Mouse (Mus musculus) cerebellum, adult 9-10 months (tissue): ENCODE measurements around the gene Cgrrf1.
A peak's percentile ranks its signal among the peaks of the same experiment; 100 is the strongest.
"Not testable (repeated sequence)": the region's sequence is repeated elsewhere in the genome, so short reads cannot be mapped to it uniquely, and the experiment has no call there.

Experiments used
- DNase-seq: peaks from one replicate; pipeline ENCODE4 v3.0.0; 2022

Gene Cgrrf1

DNA sequence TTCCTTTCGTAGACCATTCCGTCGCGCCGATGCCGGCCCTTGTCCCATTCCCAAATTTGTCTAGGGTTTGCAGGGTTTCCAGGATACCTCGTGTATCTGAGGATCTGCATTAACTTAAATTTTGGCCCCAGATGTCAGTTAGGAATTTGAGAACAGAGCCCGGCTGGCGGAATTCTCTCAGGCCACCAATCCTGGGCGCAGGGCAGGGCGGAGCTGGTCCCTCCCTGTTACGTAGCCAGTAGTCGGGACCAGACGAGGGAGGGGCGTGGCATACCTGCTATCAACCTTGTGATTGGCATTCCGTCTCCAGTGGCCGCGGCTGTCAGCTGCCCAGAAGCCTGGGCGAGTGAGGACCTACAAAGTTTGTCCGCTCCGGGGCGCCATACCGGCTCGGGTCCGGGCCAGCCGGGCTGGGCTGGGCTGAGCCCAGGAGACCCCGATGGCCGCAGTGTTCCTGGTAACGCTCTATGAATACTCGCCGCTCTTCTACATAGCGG, at the start of gene Cgrrf1:
Cgrrf1 (plus strand) TSS at position 289 of the 497 bp plus-strand sequence.
- peak; percentile 98 for DNase-seq

DNA sequence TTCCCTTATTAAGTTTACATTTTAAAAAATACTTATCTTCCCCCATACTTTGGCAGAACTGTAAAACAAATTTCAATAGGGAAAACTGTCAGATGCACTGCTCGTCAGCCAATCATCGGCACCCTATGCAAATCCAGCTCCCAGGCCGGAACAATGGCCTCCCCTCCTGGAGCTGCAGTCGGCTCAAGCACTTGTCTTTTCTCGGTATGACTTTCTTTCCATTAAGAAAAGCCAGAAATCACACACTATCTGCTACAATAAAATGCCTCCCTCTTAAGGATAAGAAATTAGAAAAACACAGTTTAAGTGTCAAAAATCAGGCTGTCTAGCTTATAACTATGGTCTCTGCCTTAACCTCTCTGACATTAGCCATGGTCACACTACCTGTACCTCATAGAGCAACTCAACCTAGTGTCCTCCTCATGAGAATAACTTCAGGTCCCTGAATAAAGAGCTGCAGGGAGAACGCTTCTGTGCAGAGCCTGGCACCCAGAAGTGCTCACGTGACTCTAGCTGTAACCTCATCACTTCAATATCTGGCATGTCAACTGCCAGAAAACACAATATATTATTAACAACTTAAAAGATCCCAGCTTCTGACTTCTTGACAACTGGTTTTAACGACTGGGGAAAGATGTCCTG, 49.6 kb upstream of the Cgrrf1 start:
- no peak for DNase-seq

DNA sequence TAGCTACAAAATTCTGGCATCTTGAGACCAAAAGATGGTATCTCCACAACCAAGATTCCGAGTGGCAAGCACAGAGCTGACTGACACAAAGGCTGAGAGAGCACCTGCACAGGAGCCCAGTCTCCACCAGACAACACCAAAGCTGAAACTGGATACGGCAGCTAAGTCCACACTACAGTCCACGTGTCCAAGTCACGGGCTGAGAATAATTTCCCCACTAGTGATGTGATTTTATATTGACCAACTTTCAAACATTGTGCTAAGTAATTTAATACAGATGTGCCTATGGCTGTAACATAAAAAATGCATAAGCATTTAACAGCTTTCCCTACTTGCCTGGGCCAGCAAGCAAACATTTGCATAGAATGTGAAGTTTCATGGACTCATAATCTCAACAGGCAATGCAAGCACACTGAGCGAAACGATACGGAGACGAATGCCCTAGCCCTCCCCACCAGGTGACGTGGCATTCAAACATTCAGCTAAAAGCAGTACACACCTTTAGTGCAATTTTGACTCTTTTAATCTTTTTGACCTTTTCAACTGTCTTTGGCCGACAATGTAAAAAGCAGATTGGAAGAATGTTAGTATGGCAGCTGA, 48.5 kb upstream of the Cgrrf1 start:
- DNase-seq = no peak

DNA sequence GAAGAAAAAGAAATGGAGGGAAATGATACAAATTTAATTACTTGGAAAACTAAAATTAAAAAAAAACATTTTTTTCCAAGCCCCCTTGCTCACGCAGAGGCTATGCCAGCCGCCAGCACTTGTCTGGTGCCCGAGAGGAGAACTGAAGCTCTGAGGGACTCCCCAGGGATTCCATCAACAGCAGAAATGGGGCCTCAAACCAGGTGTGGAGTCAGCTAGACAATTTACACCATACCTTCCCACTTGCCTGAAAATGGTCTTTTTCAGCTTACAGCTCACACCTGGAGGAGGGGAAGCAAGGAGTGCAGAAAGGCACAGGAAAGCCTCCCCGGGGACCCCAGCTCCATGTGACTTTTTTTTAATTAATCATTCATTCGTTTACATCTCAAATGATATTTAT, 46.7 kb upstream of the Cgrrf1 start:
- DNase-seq = no peak

DNA sequence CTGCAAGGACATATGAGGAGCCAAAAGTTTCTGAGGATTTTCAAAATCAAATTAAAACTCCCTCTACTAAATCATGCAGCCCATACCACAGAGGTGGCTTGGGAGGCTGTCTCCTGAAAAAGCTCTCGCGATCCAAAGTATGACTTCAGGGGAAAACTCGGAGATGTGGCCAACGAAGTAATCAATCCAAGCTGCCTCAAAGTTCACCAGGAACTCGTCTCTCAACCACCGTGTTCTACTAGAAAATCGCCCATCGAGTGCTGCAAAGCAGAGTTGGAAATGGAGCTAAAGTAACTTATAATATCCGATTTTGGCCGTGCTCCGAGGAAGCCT, 44.5 kb upstream of the Cgrrf1 start:
- DNase-seq = no peak

DNA sequence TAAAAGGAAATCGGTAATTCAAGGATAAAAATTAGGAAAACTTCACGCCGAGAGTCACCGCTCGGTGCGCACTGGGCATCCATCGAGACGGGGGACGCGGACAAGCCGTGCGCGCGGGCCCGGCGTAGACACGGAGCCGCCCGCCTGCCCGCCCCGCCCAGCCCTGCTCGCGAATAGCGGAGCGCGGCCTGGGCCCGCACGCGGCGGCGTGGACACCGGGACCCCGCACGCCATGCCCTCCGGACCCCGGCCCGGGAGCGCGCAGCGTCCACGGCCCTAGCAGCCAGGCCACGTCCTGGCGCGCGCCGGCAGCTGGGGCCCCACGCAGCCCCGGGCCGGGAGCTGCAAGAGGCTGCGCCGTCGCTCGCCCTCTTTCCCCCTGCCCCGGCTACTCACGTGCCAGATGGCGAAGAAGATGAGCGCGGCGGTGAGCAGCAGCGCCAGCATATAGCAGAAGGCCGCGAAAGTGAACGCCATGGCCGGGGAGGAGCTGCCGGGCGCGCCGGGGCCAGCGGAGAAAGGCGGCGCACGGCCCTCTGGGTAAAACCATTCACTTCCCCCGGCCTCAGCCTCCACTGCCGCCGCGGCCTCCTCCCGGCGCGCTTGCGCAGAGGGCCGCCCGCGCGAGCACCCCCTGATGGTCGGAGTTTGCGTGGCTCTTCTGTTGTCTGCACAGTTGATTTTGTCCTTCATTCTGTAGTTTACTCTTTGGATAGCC, 44.0 kb upstream of the Cgrrf1 start, which contains the start of gene Cnih1:
Cnih1 (minus strand) TSS at position 625 of the 718 bp plus-strand sequence.
- DNase-seq = peak; percentile 91

DNA sequence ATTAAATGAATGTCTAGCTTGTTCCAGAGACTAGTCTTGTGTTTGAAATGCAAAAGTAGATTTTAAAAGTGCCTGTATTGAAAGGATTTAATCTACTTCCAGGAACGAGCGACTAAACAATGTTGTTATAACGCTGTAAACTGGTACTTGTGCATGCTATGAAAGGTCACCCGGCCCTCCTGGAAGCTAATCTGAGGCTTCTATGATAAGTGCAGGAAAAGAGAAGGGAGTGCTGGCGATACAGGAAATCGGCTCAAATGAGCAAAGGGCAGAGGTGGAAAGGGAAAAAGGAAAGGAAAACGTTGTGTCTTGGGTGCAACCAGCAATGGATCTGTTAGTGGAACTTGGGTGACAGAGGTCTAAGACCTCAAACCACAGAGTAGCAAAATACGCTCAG, 43.4 kb upstream of the Cgrrf1 start:
- DNase-seq = no peak

DNA sequence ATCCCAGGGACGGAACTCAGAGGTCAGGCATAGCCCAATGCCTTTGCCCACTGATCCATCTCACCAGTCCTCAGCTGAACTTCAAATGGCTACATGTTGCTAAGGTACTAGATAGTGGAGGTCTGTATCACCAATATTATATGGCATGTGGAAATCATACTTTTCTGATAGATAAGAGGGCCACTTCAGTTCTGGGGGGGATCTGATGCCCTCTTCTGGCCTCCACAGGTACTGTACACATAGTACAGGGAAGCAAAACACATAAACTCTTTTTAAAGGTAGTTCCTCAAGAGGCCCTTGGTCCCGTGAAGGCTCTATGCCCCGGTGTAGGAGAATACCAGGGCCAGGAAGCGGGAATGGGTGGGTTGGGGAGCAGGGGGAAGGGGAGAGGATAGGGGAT, 41.6 kb upstream of the Cgrrf1 start:
- DNase-seq = no peak

DNA sequence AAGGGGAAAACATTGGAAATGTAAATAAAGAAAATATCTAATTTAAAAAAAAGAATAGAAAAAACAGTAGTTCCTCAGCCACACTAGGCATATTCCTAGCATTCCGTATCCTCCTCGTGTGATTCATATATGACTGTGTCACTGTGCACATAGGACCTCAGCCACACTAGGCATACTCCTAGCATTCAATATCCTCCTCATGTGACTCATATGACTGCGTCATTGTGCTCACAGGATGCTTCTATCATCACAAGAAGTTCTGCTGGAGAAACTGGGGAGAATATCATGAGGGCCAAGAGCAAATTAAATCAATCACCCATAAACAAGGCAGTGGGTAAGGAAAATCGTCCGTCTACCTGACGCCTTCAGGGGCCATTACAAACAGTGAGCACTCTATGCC, 41.2 kb upstream of the Cgrrf1 start:
- DNase-seq = no peak

DNA sequence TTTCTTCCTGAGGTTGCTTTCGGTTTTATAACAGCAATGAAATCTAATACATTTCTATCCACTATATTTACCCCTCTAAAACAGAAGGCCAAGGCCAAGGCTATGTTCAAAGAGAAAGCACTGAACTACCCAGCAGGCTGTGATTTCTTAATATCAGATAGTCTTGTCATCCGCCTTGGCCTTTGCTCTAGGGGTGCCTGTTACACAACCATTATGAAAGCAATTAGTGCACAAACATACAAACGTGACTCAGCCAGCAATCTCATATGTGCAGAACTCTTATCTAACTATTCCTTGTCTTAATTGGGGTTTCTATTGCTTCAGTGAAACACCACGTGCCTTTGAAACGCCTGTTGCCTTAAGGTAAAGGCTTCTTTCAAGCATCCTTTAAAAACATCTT, 37.8 kb upstream of the Cgrrf1 start:
- DNase-seq = no peak

DNA sequence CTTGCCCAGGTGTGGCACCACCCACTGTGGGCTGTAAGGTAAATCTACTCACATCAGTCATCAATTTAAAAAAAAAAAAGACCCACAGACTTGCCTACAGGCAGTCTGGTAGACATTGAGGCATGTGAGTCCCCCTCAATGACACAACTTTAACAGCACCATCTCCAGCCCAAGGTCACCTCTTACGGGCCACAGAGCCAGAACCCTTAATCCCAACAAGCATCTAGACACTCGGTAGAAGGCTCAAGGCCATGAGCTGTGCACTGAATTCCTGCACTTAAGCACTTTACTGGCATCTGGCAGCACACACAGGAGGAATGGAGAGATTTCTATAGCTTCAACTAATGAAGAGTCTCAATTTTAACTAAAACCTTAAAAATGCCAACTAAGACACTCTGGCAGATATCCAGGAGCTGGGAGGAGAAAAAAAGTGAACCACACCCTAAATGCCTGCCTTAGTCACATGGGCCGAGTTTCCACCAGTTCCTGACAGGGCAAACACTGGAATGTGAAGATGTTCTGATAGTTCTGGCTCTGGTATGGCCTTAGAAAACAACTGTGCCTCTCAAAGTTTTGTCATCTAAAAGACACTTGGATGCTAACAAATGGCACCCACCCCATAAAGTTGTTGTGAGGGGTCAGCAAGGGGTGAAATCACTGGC, 31.1 kb upstream of the Cgrrf1 start:
- DNase-seq = no peak

DNA sequence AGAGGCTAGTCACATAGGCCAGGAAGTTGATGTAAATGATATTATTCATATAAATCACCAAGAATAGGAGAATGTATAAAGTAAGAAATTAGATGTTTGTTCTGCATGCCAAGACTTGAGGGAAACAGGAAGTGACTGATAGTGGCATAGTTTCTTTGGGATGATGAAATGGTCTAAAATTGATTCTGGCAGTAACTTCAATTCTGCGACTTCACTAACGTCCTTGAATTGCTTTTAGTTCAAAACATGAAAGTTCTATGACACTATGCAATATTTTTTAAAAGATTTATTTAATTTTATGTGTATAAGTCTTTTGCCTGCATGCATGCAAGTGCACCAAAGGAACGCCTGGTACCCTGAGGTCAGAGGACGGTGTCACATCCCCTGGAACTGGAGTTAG, 28.7 kb upstream of the Cgrrf1 start:
- no peak for DNase-seq

DNA sequence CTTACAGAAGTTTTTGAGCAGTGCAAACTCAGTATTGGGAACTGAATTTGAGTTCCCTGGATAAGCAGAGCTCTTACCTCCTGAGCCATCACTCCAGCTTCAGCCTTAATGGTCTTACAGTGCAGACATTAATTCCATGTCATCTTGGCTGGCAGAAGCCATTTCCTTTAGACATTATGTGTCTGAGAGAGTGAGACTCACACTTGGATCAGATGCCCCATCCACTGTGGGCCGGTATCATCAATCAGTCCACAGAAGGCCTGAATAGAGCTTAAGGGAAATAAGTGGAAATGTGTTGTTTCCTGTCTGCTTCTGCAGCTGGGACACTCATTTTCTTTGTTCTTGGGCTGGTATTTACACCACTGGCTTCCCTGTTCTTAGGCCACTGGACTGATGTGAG, 28.1 kb upstream of the Cgrrf1 start:
- no peak for DNase-seq

DNA sequence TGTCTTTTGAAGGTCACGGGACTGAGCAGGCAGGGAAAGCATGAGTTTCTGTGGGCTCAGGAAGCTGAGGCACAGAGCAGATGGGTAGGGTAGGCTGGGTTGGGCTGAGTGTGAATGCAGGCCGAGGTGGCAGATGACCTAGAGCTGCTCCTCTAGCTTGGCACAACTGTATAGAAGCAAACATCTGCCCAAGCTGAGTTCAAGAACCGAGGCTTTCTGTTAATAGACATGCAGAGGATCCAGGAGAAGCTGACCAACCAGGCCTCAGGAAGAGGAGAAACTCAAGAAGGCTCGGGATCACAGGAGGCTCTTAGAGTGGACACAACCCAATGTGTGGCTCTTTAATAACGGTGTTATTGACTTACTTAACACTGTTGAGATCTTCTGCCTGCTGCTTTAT, 25.7 kb upstream of the Cgrrf1 start:
- no peak for DNase-seq

DNA sequence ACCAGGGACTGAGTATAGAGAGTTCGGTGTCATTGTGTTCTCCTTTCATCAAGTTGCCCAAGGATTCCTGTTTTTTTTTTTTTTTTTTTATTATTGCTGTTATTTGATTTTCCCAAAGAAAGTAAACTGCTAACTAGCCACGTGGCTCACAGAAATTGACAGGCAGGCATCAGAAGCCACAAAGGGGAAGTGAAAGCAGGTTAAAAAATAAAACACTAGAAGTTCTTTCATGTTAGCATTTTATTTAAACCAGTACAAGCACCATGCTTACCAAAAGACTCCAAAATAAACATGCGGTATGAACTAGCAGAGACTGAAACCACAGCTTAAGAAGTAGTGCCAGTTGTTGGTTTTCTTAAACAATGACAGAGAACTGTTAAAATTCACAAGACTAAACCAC, 24.0 kb upstream of the Cgrrf1 start:
- DNase-seq = no peak

DNA sequence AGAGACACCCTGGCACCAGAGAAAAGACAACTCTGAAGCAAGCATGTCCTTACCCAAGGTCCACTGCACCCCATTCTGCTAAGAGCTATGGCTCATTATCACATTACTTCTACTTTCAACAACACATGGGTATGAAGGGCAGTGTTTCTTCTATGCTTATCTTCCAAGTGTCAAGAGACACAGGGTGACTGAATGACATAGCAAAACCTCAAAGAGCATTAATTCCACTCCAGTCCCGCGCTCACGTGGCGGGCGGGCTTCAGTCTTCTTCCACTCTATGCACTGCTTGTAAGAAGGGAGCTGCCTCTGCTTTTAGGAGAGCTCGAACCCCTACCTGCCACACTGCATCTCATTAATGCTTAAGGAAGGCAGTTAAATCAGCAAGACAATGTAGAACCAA, 16.3 kb upstream of the Cgrrf1 start:
- DNase-seq = no peak

DNA sequence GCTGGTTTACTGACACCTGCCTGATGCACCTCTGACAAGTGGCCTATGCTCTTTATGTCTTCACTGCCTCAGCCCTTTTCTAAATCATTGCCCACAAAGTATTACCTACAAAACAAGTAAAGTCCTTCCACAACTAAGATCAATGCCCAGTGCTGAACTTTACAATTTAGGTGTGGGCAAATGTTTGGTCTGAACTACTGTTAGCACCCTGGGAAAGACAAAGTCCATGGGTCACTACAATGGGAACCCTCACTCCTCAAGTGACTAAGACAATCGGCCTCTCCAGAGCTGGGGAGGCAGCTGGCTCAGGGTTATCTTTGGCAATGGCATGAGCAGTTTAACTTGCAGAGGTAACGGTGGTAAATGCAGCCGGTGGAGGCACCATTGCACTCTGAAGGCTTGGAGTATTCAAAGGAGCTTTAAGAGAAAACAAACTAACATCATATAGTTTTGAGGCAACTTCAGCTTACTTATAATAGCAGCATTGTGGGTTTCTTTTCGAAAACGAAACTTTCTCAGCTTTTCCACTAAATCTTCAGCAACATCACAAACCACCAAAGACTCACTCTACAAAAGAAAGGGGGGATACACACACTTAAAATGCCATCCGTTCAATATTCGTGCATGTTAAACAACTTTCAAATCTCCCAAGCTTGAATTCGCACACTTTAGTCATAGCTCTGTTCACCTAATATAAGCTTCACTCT, 14.9 kb upstream of the Cgrrf1 start:
- no peak for DNase-seq

DNA sequence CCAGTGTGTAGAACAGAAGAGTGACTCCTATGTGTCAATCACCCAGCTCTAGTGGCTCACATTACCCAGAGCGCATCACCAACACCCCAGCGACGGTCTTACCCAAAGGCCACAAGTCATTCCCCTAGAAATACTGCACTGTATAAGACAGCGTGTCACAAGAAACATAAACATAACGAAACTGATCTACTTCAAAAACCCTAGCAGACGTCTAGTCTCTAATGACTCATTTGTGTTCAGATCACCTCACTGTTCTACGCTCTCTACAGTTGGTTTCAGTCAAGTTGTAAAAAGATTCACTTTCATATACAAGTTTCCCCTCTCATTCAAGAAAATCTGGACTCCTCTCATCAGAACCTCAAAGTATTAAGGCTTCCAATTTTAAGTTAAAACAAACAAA, 13.2 kb upstream of the Cgrrf1 start:
- no peak for DNase-seq

DNA sequence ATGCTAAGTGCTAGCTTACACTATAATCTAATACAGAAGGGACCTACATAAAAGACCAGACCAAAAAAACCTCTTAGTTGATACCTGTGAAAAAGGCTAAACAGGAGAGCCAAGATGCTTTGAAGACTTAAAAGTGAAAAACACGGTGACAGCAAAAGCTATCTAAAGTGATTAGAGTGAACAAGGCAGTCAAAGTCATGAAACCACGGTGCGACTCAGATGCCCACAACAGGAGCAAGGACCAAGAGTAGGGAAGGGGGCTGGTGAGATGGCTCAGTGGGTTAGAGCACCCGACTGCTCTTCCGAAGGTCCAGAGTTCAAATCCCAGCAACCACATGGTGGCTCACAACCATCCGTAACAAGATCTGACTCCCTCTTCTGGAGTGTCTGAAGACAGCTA, 12.0 kb upstream of the Cgrrf1 start:
- DNase-seq = not testable (repeated sequence)

DNA sequence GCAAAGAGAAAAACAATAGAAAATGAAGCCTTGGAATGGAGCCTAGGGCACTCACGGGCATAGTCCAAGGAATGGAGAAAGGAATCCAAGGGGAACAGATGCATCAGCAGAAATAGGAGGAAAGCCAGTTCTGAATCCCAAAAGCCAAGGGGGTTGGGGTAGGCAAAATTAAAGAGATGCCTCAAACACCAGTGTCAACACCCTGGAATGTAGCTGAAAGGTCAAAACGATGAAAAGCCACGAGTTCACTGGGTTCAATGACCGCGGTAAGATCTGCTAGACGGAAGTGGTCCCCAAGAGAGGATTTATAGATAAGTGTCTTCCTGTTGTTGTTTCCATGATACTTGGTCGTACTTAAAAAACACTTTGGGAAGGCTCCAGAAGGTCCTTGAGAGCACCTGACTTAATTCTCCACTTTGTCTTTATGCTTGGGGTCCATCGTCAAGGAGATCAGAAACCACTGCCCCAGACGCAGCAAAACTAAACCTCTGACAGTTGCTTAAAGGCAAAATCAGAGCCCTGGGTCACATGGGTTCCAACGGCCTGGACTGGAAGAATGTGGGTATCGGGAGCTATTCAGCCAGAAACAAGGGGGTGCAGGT, 10.6 kb upstream of the Cgrrf1 start:
- peak; percentile 59 for DNase-seq

DNA sequence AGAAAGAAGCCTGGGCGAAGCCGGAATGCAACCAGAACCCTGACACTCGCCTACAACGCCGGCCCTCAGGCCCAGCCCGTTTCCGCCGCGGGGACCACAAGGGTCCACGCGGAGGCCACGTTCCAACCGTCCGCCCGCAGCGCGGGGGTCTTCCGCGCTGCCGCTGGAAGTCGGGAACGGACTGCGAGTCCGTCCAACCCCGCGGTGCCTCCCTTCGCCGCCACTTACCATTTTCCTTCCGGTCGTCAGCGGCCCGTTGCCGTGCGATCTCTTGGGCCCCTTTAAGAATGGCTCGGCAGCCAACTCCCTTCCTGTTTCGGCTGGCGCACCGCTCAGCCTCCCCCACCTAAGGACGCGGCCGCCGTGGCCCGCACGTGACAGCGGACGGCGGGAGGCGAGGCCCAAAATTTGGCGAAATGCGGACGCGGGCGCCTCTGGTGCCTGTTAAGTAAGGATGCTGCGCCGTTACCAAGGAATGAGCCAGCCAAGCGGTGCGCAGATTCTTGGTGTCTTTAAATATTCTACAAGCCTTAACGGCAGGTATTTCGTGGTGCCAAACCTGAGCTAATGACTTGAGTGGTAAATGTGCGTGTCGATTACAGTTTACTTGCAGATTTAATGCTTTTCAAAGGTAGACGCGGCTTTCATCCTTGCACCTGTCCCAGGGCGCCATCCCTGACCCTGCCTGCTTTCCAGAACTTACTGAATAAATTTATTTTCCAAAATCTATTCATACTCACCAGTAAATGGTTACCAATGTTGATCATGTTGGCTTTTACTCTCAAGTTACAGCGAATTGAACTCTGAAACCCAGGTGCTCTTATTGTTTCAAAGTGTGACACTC, 9.8 kb upstream of the Cgrrf1 start, which contains the start of gene Gmfb:
Gmfb (minus strand) TSS at position 370 of the 844 bp plus-strand sequence.
- DNase-seq = peak; percentile 97

DNA sequence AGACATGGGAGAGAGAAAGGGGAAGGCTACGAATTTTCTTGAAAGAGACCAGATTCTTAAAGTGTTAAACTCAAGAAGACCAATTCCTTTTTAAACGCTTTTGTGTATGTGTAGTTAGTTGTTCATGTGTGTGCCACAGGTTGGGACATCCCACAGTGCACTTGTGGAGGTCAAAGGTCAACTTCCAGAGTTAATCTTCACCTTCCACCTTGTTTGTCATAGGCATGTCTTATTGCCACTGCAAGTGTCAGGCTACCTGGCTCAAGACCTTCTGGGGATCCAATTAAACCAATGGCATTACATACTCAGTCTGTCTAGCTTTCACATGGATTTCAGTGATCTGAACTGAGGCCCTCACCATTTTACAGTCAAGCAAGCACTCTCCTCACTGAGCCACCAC, 7.9 kb upstream of the Cgrrf1 start:
- DNase-seq = no peak
